Mouse (Mus musculus) kidney, adult 11 months (tissue): ENCODE data around the gene 5330417C22Rik.

Experiments
- DNase-seq: peaks from one replicate; pipeline ENCODE4 v3.0.0; 2022

5330417C22Rik gene

DNA sequence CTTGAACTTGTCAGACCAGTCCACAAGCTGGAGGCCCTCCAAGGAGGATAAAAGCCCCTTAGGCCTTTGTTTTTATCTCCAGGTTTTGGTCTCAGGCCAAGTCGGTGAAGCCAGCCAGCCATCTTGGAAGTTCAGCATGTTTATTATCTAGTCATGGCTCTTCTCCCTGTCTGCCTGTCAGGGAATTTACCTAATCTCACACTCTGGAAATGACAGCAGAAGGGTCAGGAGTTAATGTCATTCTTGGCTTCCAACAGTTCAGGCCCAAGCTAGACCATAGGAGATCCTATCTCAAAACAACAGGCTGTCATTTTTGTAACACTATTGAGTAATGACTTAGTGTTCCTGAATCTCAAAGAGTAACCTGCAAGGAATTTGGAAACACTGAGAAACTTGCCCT lies 82.2 kb downstream of the 5330417C22Rik start:
- no peak for DNase-seq

DNA sequence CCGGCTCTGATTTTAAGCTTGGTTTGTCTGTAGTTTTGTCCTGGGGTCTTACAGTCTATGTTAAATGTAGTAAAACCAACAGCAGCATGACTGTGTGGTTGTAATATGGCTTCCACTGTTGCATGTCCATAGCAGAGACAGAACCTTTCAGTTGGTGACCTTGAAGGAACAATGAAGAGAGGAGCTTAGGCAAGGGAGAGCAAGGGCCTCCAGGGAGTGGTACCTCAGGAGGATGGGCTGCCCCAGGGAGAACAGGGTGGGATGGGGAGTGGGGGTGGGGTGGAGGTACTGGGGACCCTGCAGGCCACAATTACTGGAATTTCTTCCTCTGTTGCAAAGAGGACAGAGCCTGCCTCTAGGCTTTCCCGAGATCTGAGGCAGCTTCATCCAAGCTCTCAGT lies 84.4 kb downstream of the 5330417C22Rik start:
- no peak for DNase-seq

DNA sequence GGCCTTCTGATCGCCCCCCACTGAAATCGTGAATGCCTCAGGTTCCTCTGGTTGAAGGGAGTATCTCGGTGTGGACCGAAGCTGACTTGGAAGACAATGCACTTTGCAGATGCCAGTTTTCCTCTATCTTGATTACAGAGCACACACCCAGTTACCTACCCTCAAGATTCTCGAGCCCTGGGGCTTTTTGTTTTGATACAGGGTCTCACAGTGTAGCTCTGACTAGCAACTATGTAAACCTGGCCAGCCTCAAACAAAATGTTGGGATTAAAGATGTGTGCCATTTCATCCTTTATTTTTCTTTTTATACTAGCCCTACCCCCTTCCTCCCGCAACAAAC lies 91.0 kb downstream of the 5330417C22Rik start:
- DNase-seq, result no peak

DNA sequence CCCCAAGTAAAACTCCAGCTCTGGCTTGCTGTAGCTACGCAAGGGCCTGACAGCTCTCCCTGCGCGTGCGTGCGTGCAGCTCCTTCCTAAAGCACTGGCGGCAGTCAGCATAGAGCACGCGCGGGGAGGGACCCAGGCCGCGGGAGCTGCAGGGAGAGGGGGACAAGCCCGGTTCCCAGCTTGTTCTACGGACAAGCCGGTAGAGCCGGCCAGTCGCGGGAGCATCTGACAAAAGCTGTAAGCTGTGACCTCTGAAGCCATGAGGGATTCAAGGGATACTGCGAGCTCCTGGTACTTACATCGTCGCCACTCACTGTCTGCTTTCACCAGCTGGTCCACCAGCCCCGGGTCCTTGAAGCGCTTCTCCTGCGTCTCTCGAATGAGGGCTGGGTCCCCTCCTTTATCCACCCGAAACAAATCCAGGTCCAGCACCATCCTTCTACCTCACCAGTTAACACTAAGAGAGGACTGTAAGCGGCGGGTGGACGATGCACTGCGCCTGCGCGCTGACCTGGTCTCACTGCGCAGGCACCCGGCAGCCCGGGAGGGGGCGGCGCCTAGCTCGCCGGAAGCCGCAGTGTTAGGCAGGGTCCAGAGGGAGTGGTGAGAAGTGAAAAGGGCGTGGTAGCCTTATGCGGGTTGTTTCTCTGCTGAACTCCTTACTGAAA lies 91.5 kb downstream of the 5330417C22Rik start, which contains the start of gene Sars:
Gene Sars (minus strand): TSS at position 512 of the 668 bp plus-strand sequence.
- DNase-seq, result peak; percentile 90

DNA sequence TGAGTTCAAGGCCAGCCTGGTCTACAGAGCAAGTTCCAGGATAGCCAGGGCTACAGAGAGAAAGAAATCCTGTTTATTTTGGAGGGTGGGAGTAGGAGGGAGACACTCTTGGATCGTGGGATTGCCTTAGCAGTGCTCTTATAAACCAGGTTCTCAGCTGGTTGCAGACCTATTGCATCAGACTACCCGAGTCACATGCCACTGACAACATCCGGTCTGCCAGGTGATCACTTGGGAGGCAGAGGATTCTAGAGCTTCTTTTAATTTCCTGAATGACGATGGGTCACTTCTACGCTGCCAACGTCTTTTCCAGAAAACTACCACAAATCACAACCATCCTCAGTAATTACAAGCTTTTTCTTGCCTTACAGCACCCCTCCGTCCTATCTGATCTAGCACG lies 92.3 kb downstream of the 5330417C22Rik start:
- DNase-seq, result peak; percentile 58

DNA sequence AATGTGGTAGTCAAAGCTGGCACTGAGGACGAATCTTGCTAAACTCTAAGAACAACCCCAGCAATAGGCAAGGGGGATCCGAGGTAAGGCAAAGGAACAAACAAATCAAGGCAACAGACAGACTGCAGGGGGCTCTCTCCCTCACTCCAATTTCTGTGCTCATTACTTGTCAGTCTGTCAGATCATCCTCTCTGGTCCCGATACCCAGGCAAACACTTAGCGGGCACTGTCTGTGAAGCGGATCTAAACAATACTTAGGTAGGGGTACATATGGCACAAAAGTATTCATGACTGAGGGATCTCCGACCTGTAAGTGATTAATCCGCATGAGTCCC lies 100.0 kb downstream of the 5330417C22Rik start:
- DNase-seq, result no peak

DNA sequence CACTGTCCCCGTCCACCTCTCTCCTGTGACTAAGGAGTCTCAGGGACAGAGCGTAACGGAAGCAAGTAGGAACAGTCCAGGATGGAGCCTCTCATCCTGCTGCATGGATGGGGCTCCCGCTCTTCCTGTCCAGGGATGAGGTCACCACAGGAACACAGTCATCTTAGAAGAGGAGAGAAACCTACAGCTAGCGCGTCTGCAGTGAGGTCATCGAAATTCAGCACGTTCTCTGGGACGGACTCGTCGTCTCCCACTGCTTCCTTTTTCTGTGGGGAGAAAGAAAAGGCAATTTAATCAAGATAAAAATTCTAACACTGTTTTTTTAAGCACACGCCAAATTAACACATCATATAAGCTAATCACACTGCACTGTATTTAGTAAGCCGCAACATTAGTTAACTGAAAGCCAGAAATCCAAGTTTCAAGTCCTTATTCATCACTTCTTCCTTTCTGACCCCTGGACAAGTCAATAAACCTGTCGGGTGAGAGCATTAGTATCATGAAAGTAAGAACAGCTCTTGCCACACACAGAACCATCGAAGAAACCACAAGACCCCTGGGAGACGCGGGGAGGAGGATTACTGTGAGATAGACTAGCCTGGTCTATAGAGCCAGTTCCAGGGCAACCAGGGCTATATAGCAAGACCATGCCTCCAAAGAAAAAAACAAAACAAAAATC lies 100.5 kb downstream of the 5330417C22Rik start:
- no peak for DNase-seq

DNA sequence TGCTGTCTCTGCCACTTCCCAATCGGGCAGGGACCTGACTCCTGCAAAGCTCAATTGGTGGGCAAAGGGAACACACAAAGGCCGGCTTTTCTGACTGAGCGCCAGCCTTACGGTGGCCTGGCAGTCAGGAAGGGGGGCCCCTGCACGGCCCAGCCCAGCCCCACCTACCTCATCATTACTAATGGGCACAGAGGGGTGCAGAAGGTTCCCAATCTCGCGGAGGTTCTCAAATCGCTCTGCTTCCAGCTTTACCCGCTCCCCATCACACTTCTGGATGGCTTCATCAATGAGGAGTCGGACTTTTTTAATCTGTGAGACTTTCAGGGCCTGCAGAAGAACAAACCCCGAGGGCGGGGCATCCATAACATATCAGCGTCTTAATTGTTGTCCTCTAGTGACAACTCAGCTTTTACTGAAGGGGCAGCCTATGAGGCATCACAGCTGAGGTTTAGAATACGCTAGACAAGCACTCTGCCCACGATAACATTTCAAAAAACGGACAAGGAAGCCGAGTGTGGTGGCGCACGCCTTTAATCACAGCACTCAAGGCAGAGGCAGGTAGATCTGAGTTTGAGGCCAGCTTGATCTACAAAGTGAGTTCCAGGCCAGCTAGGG lies 102.3 kb downstream of the 5330417C22Rik start:
- no peak for DNase-seq

DNA sequence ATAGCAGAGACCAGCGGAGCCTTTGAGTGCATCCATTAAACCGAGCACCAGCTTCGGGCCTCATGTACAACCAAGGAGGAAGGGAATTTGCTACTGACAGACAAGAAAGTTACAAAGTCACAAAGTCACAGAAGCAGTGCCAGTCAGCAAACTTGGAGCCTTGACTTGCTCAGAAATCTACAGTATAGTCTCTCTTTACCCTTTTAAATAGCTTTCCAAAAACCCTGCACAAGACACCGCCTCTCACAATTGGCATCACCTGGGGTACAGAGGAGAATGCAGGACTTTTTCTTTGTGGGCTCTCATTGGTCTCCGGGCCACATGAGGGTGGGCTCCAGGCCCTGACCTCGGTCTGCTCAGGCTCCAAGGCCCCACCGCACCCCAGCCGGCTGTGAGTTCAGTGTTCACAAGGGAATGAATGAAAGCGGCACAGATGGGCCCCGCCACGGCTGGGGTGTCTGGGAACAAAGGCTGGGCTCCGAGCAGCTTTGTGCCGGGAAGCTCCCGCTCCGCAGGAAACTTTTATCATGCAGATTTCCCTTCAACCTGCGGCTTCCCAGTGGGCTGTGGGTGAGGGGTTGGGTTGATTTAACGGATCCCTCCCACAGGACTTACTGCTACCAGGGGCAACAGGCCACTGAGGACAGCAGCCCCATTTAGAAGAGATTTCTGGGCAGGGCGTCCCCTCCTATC lies 103.0 kb downstream of the 5330417C22Rik start:
- DNase-seq, result no peak

DNA sequence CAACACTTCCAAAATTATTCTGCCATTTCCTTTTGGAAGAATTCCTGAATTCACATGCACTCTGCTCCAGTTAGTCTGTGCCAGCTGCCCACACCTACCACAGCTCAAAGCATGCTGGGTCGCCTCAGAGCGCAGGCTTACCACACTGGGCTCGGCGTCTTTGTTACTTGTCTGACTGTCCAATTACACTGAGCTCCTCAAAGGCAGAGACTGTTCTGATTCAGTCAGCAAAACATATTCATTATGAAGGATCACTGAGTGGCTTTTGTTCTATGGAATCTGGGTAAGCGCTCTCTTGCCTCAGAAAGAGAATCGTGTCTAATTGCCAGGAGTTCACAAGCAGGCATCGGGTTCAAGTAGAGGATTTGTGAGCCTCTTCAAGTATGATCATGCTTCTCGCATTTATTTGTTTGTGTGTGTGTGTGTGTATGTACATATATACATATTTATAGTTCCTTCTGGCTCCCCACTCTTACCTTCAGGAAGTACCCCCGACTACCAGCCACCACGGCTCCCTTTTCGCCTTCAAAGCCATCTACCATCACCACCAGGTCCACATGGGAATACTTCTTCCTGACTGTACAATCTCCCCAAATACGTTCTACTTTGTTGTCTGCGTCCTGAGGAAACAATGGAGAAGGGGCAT lies 103.7 kb downstream of the 5330417C22Rik start:
- DNase-seq, result no peak

DNA sequence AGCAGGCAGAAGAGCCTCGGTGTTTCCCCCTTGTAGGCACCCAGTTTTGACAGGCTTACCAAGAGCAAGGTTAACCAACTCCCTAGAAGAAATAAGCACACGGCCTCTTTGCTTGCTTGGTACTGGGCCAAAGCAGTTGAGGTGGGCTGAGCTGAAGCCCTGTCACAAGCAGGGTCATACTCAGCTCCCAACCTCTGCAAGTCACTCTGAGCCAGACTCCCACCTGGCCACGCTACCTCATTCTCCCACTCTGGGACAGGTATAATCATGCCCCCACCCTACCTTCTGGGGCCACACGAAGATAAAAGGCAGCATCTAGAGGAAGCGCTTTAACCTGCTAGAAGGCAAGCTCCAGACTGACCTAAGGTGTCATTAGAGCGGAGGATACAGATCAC lies 110.7 kb downstream of the 5330417C22Rik start:
- DNase-seq, result no peak

DNA sequence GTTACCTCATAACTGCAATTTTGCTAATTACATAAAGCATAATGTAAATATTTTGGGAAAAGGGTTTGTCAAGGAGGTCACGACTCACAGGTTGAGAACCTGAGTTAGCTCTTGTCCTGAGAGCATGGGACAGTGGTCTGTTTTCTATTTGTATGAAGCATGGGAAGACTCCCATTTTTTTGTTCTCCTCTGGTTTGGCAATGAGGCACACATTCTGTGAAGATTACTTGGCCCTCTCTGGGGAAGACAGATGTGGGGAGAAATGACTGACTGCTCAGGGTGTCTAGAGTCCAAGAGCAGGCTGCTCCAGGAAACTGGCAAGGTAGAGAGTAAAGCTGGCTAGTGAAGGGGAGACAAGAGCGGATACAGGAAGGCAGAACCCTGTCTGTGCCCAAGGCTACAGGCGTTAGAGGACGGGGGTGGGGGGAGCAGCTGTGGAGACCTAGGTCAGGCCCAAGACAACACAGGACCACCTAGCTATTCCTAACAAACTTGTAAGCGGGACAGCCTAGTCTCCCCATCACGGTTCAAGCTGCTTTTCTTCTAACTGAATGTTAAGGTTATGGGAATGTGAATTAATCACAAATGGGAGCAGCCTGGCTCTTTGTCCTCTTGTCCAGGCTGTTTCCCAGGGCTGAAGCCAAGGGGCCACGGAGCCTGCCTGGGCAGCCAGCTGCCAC lies 111.3 kb downstream of the 5330417C22Rik start:
- DNase-seq, result no peak

DNA sequence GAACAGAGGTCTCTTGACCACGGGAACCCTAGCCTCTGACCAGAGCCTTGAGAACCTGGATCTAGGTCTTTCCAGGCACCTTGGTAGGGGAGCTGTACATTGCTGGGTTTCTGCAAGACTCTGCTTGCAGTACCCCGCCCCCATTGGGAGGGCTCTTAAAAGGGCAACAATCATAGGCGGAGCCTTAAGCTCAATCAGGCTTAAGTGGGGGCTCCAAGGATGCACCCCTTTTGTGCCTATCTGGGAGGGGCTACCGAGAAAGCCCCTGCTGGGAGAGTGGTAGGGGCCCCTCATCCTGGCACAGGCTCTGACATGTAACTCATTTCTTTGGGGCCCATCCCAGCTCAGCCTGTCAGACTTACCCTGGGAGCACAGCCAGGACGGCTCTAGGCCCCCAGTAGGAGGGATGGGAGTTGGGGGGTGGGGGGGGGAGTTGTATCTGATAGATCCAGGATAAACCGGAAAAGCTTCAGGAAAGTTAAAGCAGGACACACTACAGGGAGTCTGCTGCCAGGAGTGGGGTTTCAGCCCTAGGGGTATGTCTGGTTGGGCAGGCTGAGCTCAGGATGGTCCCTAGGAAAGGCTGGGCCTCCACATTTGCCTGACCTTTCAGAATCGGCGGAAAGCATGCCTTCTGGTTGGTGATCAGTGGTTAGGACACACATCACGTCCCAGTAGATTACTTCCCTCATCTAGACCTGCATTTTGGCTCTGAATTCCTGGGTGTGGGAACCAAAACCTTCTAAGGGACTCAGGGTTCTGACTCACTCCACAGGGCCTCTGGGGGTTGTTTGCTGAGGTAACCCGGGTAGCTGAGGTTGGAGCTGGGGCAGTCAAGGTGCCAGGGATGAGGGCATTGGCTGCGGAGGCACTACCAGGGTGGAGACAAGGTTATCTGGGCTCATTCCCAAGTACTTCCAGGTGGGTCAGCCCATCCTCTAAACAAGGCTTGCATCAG lies 112.2 kb downstream of the 5330417C22Rik start:
- DNase-seq, result peak; percentile 56

DNA sequence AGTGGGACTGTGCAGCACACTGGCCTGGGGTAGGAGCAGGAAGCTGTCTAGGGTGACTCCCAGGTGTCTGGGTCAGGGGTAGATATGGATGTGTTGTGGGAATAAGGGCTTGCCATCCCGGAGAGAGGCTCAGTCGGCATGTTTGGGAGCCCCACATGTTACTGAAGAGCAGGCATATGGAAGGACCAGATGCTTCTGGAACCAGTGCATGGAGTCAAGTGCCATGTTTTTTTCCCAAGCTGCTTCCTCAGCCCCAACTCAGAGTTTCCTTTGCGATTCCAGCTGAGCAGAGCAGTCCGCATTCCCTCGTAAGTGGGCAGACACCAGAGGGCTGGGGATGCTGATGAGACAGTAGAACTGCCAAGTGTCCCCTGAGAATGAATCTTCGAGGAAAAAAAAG lies 113.3 kb downstream of the 5330417C22Rik start:
- no peak for DNase-seq

DNA sequence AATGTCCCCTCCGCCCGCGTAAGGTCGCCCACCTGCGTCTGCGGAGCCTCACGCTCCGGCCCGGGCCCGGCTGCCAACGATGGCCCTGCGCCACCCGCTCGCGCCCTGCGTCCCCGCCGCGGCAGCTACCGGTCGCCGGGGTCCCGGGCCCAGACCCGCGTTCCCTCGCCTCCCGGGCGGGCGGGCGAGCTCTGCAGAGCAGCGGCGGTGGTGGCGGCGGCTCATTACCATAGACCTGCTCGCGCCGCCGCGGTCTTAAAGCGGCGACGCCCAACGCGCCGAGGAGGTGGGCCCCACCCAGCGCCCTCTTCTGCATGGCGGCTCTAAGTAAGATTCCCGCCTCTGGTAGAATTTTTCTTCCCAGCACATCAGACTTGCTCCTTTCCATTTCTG lies 120.5 kb downstream of the 5330417C22Rik start:
- DNase-seq, result peak; percentile 71

DNA sequence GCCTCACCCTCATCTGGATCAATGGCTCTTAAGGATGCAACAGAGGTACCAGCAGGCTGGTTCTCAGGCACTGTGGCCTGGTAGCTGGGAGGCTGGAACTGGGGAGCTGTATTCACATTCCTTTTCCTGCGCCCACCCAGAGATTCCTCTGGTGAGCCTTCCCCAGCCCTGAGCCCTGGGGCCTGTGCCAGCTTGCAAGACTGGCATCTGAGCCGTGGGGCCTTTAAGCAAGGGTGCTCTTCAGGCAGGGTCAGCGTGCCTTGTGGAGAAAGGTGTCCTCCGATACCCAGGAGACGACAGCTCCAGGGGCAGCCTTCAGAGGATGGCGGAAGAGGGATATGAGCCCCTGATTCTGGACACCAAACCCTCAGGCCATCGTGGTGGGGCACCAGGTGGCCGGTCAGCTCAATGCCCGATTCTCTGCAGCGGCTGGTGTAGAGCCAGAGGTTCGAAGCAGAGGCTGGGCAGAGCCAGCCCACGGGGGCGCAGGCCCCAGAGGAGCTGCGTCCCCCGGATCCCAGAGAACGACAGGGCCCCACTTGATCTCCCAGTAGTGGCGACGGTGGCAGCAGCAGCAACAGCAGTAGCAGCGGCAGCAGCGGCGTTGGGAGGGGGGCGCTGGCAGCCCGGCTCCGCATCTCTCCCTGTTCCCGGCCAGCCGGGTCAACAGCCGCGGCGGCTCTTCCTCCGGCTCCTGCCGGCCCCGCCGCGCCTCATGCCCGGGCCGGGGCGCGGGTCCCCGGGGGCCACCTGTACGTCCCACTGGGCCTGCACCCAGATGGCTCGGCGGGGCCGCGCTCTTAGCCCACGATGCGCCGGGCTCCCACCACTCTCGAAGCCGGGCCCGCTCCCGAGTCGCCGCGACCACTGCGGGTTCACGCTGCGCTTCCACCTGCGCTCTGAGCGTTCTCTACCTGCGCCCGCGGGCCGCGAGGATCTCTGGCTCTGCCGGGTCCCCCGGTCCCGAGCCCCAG lies 121.2 kb downstream of the 5330417C22Rik start, which contains the start of gene Celsr2:
Gene Celsr2 (minus strand): TSS at position 696 of the 974 bp plus-strand sequence.
- no peak for DNase-seq

DNA sequence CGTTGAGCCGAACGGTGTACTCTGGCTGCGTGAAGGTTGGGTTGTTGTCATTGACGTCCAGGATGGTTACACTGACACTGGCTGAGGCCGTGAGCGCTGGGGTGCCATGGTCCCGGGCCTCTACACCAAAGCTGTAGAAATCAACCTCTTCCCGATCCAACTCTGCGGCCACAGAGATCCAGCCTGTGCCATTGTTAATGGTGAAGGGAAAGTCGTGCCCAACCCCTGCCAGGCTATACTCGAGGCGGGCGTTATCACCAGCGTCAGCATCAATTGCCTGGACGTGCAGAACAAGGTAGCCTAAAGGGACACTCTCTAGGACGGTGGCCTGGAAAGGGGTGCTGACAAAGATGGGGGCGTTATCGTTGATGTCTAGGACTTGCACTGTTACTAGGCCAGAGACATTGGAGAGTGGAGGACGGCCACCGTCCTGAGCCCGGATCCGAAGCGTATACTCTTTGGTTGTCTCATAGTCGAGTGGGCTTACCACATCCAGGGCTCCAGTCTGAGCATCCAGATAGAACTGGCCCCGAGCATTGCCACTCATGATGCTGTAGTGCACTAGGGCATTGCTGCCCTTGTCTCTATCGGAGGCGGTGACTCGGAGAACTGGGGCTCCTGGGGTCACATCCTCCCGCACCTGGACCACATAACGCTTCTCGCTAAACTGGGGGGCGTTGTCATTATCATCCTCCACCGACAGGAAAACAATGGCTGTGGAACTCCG lies 122.5 kb downstream of the 5330417C22Rik start:
- no peak for DNase-seq

DNA sequence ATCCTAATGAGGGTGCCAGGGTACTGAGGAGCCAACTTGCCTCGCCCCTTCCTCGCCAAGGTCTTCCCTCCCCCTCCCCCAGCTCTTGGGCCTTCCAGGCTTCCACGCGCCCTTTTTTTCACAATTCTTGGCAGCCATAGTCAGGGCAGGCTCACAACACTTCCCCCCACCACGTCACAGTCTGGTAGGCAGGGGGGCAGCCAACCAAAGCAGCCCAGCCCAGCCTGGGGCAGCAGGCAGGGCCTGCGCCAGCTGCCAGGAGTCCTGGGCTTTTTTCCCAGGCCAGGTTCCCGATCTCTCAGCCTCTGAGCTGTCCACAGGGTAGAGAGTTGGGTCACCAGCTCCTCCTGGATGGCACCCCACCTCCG lies 124.6 kb downstream of the 5330417C22Rik start:
- DNase-seq, result peak; percentile 95

DNA sequence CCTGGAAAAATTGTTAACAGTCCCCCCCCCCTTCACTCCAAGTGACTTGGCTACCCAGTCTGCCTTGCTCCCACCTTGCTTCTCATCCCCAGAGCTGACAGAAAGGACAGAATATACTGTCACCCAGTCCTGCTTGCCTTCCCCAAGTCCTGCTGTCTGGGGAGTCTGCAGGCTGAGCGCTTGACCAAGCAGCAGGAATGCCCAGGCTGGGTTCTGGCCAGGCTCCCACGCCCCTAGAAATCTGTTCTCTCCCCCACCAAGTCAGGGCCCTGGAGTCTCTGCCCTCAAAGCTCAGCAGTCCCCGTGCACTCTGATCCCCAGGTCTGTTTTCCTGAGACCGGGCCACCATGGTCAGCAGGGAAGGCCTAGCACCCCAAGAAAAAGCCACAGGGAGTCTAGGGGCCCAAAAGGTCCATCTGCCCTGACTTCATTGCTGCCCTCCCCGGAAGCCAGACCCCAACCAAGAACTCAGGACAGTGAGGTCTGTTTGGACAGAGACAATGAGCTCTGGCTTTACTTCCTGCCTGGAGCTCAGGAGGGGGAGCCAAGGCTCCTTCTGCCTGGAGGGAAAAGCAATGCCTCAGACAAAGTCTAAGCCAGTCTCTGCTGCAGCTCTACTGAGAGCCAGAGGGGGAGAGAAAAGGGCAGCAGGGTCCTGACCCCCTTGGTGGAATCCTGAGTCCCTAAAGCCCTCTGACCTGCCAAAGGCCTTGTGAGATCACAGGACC lies 125.1 kb downstream of the 5330417C22Rik start:
- peak; percentile 93 for DNase-seq
